Mouse (Mus musculus) midbrain, embryonic 11.5 days (tissue): Measurements from ENCODE around the gene Gpr84. TPM values are rescaled to one million over a fixed set of nuclear protein-coding genes. Genes with fewer than 3 reads are reported as not detected.

Experiments
- ATAC-seq: fragments of 200-750 bp; cut with Nextera tagmentation; 2 replicates; pipeline ENCODE4 v1.8.0; 2017; ENCODE audit warnings: moderate TSS enrichment, moderate library complexity; ENCODE audit not compliant: low FRiP score
- DNase-seq: peaks from one replicate; pipeline ENCODE4 v3.0.0; 2015; ENCODE audit warnings: low spot score; ENCODE audit errors: missing footprints
- H3K27ac ChIP-seq: fragments of 300-500 bp; sonication (generic); 2 replicates; pipeline ENCODE4 v1.5.1; 2014; ENCODE audit warnings: low read depth, low read length
- H3K27me3 ChIP-seq: fragments of 300-500 bp; sonication (generic); 2 replicates; pipeline ENCODE4 v1.6.1; 2014; ENCODE audit warnings: mild to moderate bottlenecking, low read length, moderate library complexity, mixed read lengths; ENCODE audit not compliant: control insufficient read depth, insufficient read depth
- H3K36me3 ChIP-seq: fragments of 300-500 bp; sonication (generic); 2 replicates; pipeline ENCODE4 v1.6.1; 2014; ENCODE audit warnings: mild to moderate bottlenecking, low read length, moderate library complexity, mixed read lengths; ENCODE audit not compliant: control insufficient read depth, insufficient read depth
- H3K4me1 ChIP-seq: fragments of 300-500 bp; sonication (generic); 2 replicates; pipeline ENCODE4 v1.6.1; 2014; ENCODE audit warnings: low read length; ENCODE audit not compliant: control insufficient read depth, insufficient read depth
- H3K4me2 ChIP-seq: fragments of 300-500 bp; sonication (generic); 2 replicates; pipeline ENCODE4 v1.6.1; 2014; ENCODE audit warnings: mild to moderate bottlenecking, moderate library complexity
- H3K4me3 ChIP-seq: fragments of 300-500 bp; sonication (generic); 2 replicates; pipeline ENCODE4 v1.5.1; 2014; ENCODE audit warnings: low read depth, low read length
- H3K9ac ChIP-seq: fragments of 300-500 bp; sonication (generic); 2 replicates; pipeline ENCODE4 v1.6.1; 2014; ENCODE audit warnings: low read length
- H3K9me3 ChIP-seq: fragments of 300-500 bp; sonication (generic); 2 replicates; pipeline ENCODE4 v1.6.1; 2016; ENCODE audit warnings: low read length; ENCODE audit not compliant: control insufficient read depth
- WGBS: fragments of 180-500 bp; shearing (Covaris S2); extraction: QIAGEN DNeasy Blood & Tissue Kit; methylation state at CpG from one replicate; pipeline ENCODE4 v1.1.7; 2014; 5-methylcytosine and 5-hydroxymethylcytosine counted together
- polyA plus RNA-seq: library from polyadenylated mRNA; unstranded; fragments of >200 nt; fragmentation: Nextera tagmentation; extraction: Ambion mirVana; gene quantifications from 2 replicates; pipeline ENCODE4 v1.2.1, GENCODE M21; 2014

Gpr84 gene
- polyA plus RNA-seq, 1 experiment from 2014 or later: 0.12 TPM

DNA sequence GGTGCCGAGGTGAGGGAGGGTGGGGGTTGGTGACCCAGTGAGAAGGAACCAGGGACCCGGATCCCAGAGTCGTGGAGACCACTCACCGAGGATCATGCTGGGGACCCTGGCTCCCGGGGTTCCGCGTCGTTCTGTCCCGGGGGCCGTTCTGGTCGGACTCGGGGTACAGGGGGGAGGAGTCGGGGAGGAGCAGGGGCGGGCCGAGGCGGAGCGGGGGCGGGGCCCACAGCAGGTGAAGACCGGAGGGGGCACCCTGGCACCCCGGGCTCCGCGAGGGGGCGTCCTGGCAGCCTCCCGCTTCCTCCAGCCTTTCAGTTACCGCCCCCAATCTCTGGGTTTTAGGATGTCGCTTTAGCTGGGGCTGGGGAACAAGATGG, 29.5 kb upstream of the Gpr84 start, which contains the start of gene Zfp385a:
Gene Zfp385a, minus strand, starts transcription at position 133 of the 377 bp plus-strand sequence.
- ATAC-seq (peak; percentile 60), DNase-seq (no peak)
- peak within 1 kb of the TSS; percentile 59 for H3K9ac ChIP-seq
- peaks cover 14% of the 10 kb centered on the region for H3K4me1 ChIP-seq
- no peaks in the 10 kb centered on the region for H3K9me3 ChIP-seq
- under 1% methylated on average over 24 of the region's 26 CpGs for WGBS
- no peaks in the 10 kb centered on the region; the same call in 1 of the 2 replicates for H3K36me3 ChIP-seq
- peak within 1 kb of the TSS; percentile 74 for H3K4me2 ChIP-seq
- H3K27ac ChIP-seq: no peak within 1 kb of the TSS
- H3K27me3 ChIP-seq: peaks cover 17% of the 10 kb centered on the region; the same call in 1 of the 2 replicates
- H3K4me3 ChIP-seq: peak within 1 kb of the TSS; percentile 53

DNA sequence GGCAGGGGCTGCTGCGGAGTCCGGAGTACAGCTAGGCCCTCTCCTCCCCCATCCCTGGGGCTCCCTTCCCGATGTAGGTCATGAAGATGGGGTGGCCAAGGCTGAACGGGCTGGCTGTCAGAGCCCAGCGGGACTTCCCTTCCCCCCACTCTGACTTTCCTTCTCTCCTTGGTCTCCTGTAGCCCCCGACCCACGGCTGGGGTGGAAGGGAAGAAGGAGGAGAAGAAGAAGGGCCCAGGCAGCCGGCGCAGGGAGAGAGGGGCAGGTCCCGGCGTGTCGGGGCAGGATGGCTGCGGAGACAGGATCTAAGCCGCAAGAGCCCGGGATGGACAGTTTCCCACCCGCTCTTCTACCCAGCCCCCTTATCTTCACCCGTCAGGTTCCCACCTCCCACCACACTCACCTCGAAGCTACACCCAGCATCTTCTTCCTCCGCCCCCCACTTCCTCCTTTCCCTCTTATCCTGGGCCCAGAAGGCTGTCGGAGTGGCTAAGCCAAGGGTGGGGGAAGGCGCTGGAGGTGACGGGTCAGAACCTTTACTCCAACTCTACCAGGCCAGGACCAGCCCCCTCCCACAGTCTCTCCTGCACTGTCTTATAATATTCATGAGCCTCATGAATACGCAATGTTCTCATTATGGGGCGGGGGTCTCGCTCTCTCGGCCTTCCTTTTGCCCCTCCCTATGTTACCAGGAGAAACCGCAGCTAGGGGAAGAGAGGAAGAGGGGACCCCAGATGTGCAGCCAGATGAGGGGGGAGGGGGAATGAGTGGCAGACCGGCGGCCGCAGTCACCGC, 29.0 kb upstream of the Gpr84 start:
- peak; percentile 59 for ATAC-seq
- H3K9ac ChIP-seq: peak overlapping the region; percentile 59
- 2% methylated on average over 29 of the region's 31 CpGs for WGBS
- peak; percentile 93 for DNase-seq
- peak overlapping the region; percentile 53 for H3K4me3 ChIP-seq
- H3K4me1 ChIP-seq: peaks cover 19% of the 10 kb centered on the region
- H3K27me3 ChIP-seq: peaks cover 17% of the 10 kb centered on the region; the same call in 1 of the 2 replicates
- H3K27ac ChIP-seq: no peak overlapping the region
- H3K9me3 ChIP-seq: no peaks in the 10 kb centered on the region
- peak overlapping the region; percentile 74 for H3K4me2 ChIP-seq
- H3K36me3 ChIP-seq: no peaks in the 10 kb centered on the region

DNA sequence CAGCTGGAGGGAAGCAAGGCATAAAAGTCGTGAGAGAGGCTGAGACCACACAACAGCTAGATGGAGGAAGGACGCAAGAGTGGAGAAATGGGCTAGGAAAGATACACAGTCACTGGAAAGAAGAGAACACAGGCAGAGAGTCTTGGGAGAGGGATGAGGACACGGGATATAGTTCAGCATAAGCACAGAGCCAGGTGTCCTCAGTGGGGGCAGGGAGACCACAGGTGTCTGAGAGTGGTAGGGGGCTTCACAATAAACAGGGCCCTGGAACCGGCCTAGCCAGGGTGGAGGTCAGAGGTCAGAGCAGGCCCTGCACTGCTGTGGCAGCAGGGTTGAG, 28.4 kb upstream of the Gpr84 start:
- no peak overlapping the region for H3K27ac ChIP-seq
- DNase-seq (peak; percentile 85), ATAC-seq (no peak)
- peaks cover 17% of the 10 kb centered on the region; the same call in 1 of the 2 replicates for H3K27me3 ChIP-seq
- H3K9me3 ChIP-seq: no peaks in the 10 kb centered on the region
- peak overlapping the region; percentile 74 for H3K4me2 ChIP-seq
- H3K36me3 ChIP-seq: no peaks in the 10 kb centered on the region
- H3K9ac ChIP-seq: peak overlapping the region; percentile 59
- peak overlapping the region; percentile 53; the same call in 1 of the 2 replicates for H3K4me3 ChIP-seq
- 42% methylated on average over 4 of the region's 4 CpGs for WGBS
- H3K4me1 ChIP-seq: peaks cover 25% of the 10 kb centered on the region

DNA sequence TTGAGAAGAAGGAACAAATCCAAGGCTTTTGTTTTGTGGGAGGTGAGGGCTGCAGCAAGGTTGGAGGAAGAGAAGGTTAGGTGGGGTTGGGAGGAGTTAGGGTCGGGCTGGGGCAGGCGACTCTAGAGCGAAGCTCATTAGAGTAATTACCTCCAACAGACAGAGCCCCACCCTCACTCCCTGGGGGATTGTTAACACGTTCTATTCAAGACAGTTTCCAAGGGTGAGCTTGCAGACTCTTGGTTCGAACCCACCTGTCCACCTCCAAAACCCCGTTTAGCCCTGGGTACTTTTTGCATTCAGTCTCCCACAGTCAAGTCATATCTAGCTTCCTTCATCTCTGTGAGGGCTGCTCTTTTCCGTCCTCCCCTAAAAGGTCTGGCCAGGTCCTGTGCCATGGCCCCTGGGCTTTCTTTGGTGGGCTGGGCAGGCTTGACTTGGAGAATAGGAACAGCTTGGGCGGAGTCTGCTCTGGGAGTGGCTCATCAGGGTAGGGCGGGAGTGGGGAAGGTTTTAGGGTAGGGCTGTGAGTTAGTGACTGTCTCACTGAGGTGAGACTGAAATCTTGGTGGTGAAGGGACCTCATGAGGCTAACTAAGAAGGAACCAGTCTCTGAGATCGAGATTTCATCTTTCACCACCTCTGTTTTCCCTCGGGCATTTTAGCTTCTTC, 26.7 kb upstream of the Gpr84 start:
- Histone ChIP-seq H3K9ac (no peak overlapping the region), H3K36me3 (no peaks in the 10 kb centered on the region), H3K4me2 (no peak overlapping the region), H3K27ac (no peak overlapping the region), H3K9me3 (no peaks in the 10 kb centered on the region), H3K4me1 (peaks cover 42% of the 10 kb centered on the region), H3K27me3 (peaks cover 17% of the 10 kb centered on the region; the same call in 1 of the 2 replicates), H3K4me3 (no peak overlapping the region)
- 26% methylated on average over 11 of the region's 11 CpGs for WGBS
- no peak for DNase-seq
- no peak for ATAC-seq

DNA sequence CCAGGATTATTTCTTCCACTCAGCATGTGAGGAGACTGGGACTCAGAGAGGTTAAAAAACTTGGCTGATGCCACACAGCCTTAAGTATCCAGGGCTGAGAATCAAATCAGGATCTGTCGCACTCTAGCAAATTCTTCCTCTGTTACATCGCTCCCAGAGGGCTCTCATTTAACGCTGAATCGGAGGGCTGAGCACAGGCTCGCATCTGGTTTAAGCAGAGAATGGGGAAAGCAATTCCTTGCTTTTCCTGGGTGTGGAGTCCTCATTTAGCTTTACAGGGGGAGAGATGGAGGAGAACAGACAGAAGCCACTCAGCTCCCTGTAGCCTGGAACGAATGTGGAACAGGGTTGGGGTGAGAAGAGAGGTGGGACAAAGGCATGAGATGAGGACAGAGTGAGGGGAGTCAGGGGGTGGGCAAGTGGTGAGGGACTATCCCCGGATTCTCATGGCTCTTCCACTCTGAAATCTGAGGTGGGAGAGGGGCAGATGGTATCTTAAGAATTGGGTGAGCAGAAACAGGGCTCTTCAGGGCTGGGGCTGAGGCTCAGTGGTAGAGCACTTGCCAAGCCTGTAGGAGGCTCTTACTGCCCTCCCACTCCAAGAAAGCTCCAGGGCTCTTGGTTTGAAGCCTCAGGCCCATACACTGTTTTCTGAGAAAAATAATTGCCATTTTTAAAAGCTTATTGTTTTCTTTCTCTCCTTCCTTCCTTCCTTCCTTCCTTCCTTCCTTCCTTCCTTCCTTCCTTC, 25.2 kb upstream of the Gpr84 start:
- 0 out of 2 replicates have a peak overlapping the region, but pooled peaks have one; percentile 9 for H3K27ac ChIP-seq
- ATAC-seq (no peak), DNase-seq (no peak)
- H3K9me3 ChIP-seq: no peaks in the 10 kb centered on the region
- H3K4me3 ChIP-seq: no peak overlapping the region
- H3K4me2 ChIP-seq: no peak overlapping the region
- no peak overlapping the region for H3K9ac ChIP-seq
- WGBS: 29% methylated on average over 7 of the region's 7 CpGs
- H3K36me3 ChIP-seq: no peaks in the 10 kb centered on the region
- H3K27me3 ChIP-seq: peaks cover 6% of the 10 kb centered on the region; the same call in 1 of the 2 replicates
- peaks cover 43% of the 10 kb centered on the region for H3K4me1 ChIP-seq

DNA sequence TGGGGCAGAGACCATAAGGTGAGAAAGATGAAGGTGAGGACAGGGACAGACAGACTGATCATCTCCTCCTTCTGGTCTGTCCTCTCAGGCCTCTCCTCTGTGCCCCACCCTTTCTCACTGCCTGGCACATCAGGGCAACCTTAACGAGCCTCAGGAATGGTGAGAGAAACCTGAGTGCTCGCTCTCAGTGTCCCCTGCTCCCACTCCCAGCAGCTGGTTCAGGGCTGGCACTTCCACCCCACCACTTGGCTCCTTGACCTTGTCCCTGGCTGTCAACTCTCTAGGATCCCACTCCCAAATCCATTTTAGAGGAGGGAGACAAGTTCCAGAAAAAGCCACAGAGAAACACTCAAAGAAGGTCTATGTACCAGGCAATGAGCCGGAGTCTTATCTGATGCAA, 24.6 kb upstream of the Gpr84 start:
- H3K27me3 ChIP-seq: peaks cover 4% of the 10 kb centered on the region; the same call in 1 of the 2 replicates
- no peaks in the 10 kb centered on the region for H3K36me3 ChIP-seq
- H3K4me1 ChIP-seq: peaks cover 42% of the 10 kb centered on the region
- WGBS: 62% methylated on average over 3 of the region's 3 CpGs
- no peak overlapping the region for H3K4me3 ChIP-seq
- ATAC-seq: no peak
- no peaks in the 10 kb centered on the region for H3K9me3 ChIP-seq
- no peak overlapping the region for H3K27ac ChIP-seq
- no peak overlapping the region for H3K4me2 ChIP-seq
- DNase-seq: peak; percentile 84
- no peak overlapping the region for H3K9ac ChIP-seq

DNA sequence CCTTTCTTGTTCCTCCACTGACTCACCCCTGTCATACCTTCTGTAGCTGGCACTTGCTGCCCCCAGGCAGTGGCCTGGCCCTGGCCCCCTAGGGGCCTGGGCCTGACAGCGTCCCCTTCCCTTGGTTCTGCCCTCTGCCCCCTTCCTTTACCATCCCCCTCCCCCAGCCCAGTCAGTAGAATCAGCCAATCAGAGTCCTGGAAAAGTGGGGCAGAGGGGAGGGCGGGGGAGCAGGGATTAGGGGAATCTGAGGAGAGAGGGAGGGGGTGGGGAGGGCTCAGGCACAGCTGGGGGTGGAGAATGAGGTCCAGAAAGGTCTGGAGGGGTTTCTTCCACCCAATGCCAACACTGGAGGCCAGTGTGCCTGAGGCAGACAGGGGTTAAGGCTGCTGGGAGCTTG, 23.8 kb upstream of the Gpr84 start:
- H3K4me3 ChIP-seq: no peak overlapping the region
- H3K4me1 ChIP-seq: peaks cover 39% of the 10 kb centered on the region
- DNase-seq (peak; percentile 93), ATAC-seq (peak; percentile 81)
- peaks cover 3% of the 10 kb centered on the region; the same call in 1 of the 2 replicates for H3K27me3 ChIP-seq
- 0% methylated on average over 2 of the region's 2 CpGs for WGBS
- H3K9ac ChIP-seq: peak overlapping the region; percentile 40; the same call in 1 of the 2 replicates
- peak overlapping the region; percentile 19; the same call in 1 of the 2 replicates for H3K4me2 ChIP-seq
- peak overlapping the region; percentile 65; the same call in 1 of the 2 replicates for H3K27ac ChIP-seq
- H3K9me3 ChIP-seq: no peaks in the 10 kb centered on the region
- H3K36me3 ChIP-seq: no peaks in the 10 kb centered on the region

DNA sequence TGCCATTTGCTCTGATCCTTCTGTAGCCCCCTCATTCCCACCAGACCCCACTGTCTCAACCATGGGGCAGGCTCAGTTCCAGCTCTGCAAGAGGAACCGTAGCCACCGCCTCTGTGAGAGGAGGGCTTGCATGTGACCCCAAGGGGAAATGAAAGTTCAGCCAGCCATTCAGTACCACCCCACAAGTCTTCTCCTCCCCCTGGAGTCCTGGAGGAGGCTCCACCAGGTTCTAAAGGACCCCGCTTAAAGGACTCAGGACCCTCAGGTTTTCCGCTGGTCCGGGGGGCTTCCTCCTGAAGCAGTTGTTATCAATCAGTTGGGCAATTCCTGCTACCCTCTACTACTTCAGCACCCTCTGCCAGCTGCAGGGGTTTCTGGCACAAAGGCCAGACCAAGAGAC, 23.3 kb upstream of the Gpr84 start:
- H3K4me1 ChIP-seq: peaks cover 34% of the 10 kb centered on the region
- peak; percentile 17; the same call in 1 of the 2 replicates for ATAC-seq

More for the DNA sequence above, 23.3 kb upstream of the Gpr84 start:
- H3K4me2 ChIP-seq: peak overlapping the region; percentile 19; the same call in 1 of the 2 replicates
- no peaks in the 10 kb centered on the region for H3K36me3 ChIP-seq
- H3K27ac ChIP-seq: peak overlapping the region; percentile 65
- DNase-seq: no peak
- peak overlapping the region; percentile 40; the same call in 1 of the 2 replicates for H3K9ac ChIP-seq
- 16% methylated on average over 5 of the region's 5 CpGs for WGBS
- no peaks in the 10 kb centered on the region for H3K9me3 ChIP-seq
- H3K4me3 ChIP-seq: no peak overlapping the region
- no peaks in the 10 kb centered on the region; the same call in 1 of the 2 replicates for H3K27me3 ChIP-seq
